Mouse (Mus musculus) kidney, postnatal 0 days (tissue): ENCODE measurements around the gene Gna12. TPM values are rescaled to one million over a fixed set of nuclear protein-coding genes. Genes with fewer than 3 reads are reported as not detected.
A peak's percentile ranks its signal among the peaks of the same experiment; 100 is the strongest.

ENCODE experiments used
- ATAC-seq: fragments of 200-750 bp; cut with Nextera tagmentation; replicated peaks from 2 replicates; pipeline ENCODE4 v1.8.0; 2017; ENCODE audit warnings: low read depth, moderate number of reproducible peaks, moderate TSS enrichment, moderate library complexity; ENCODE audit not compliant: low FRiP score
- DNase-seq: peaks from one replicate; pipeline ENCODE4 v3.0.0-alpha.2; 2016; ENCODE audit warnings: low spot score
- H3K27ac ChIP-seq: fragments of 300-500 bp; sonication (generic); 2 replicates; pipeline ENCODE4 v1.5.1; 2014; ENCODE audit warnings: mild to moderate bottlenecking
- H3K27me3 ChIP-seq: fragments of 300-500 bp; sonication (generic); 2 replicates; pipeline ENCODE4 v1.6.1; 2014; ENCODE audit warnings: low read length, mixed read lengths; ENCODE audit not compliant: insufficient read depth
- H3K36me3 ChIP-seq: fragments of 300-500 bp; sonication (generic); 2 replicates; pipeline ENCODE4 v1.6.1; 2014; ENCODE audit warnings: low read length, mixed read lengths; ENCODE audit not compliant: insufficient read depth
- H3K4me1 ChIP-seq: fragments of 300-500 bp; sonication (generic); replicated peaks from 2 replicates; pipeline ENCODE4 v1.6.1; 2014; ENCODE audit warnings: antibody characterized with exemption, low read length, mixed read lengths; ENCODE audit not compliant: insufficient read depth
- H3K4me2 ChIP-seq: fragments of 300-500 bp; sonication (generic); 2 replicates; pipeline ENCODE4 v1.6.1; 2014; ENCODE audit warnings: mild to moderate bottlenecking, low read length, moderate library complexity, mixed read lengths
- H3K4me3 ChIP-seq: fragments of 300-500 bp; sonication (generic); replicated peaks from 2 replicates; pipeline ENCODE4 v1.5.1; 2014; ENCODE audit warnings: low read depth, low read length
- H3K9ac ChIP-seq: fragments of 300-500 bp; sonication (generic); 2 replicates; pipeline ENCODE4 v1.6.1; 2014; ENCODE audit warnings: low read depth, low read length
- H3K9me3 ChIP-seq: fragments of 300-500 bp; sonication (generic); replicated peaks from 2 replicates; pipeline ENCODE4 v1.6.1; 2016; ENCODE audit warnings: low read length, inconsistent platforms, mixed read lengths
- CTCF ChIP-seq: IDR thresholded peaks from 2 replicates; pipeline ENCODE4 v1.5.1; 2016; ENCODE audit warnings: antibody characterized with exemption, low read depth, mild to moderate bottlenecking, moderate library complexity
- WGBS: fragments of 180-500 bp; shearing (Covaris S2); extraction: QIAGEN DNeasy Blood & Tissue Kit; methylation state at CpG from one replicate; pipeline ENCODE4 v1.1.7; 2014; 5-methylcytosine and 5-hydroxymethylcytosine counted together
- polyA plus RNA-seq: library from polyadenylated mRNA; unstranded; fragments of >200 nt; fragmentation: Nextera tagmentation; extraction: Ambion mirVana; gene quantifications from 2 replicates; pipeline ENCODE4 v1.2.1, GENCODE M21; 2015

Gene Gna12
- polyA plus RNA-seq, 1 experiment from 2014 or later: 48.8 TPM

GRCm38 (mm10) chr5:140768333-140768732 is 61.9 kb downstream of the Gna12 start:
- H3K9me3 ChIP-seq: no peaks in the 10 kb centered on the region
- H3K4me3 ChIP-seq: no peak overlapping the region
- 50% methylated on average over 5 of the region's 5 CpGs for WGBS
- no peak for DNase-seq
- peaks cover 35% of the 10 kb centered on the region for H3K4me1 ChIP-seq
- H3K27ac ChIP-seq: peak overlapping the region; percentile 92
- no peak for TF ChIP-seq CTCF
- H3K4me2 ChIP-seq: 0 out of 2 replicates have a peak overlapping the region, but pooled peaks have one; percentile 26
- 0 out of 2 replicates have a peak, but pooled peaks have one; percentile 12 for ATAC-seq
- no peaks in the 10 kb centered on the region for H3K27me3 ChIP-seq
- H3K9ac ChIP-seq: no peak overlapping the region
- no peaks in the 10 kb centered on the region for H3K36me3 ChIP-seq

GRCm38 (mm10) chr5:140767704-140768141 is 62.5 kb downstream of the Gna12 start:
- ATAC-seq (peak; percentile 82), DNase-seq (peak; percentile 91)
- Histone ChIP-seq H3K4me2 (peak overlapping the region; percentile 26; the same call in 1 of the 2 replicates), H3K4me1 (peaks cover 33% of the 10 kb centered on the region), H3K9me3 (no peaks in the 10 kb centered on the region), H3K27me3 (no peaks in the 10 kb centered on the region), H3K9ac (no peak overlapping the region), H3K4me3 (no peak overlapping the region), H3K27ac (peak overlapping the region; percentile 92), H3K36me3 (no peaks in the 10 kb centered on the region)
- TF ChIP-seq CTCF: no peak
- WGBS: 6% methylated on average over 9 of the region's 9 CpGs

- WGBS: 81% methylated on average over 4 of the region's 4 CpGs
- H3K9ac ChIP-seq: no peak overlapping the region
- H3K9me3 ChIP-seq: no peaks in the 10 kb centered on the region
- DNase-seq: no peak
- no peak overlapping the region for H3K4me2 ChIP-seq
- H3K4me1 ChIP-seq: peaks cover 30% of the 10 kb centered on the region
- H3K36me3 ChIP-seq: 0 out of 2 replicates have a peak, but pooled peaks cover 7% of the 10 kb centered on the region
- no peak for TF ChIP-seq CTCF
- no peak overlapping the region for H3K27ac ChIP-seq
- no peaks in the 10 kb centered on the region for H3K27me3 ChIP-seq
- no peak overlapping the region for H3K4me3 ChIP-seq
- ATAC-seq: no peak
Observed at GRCm38 (mm10) chr5:140766566-140766965, 63.7 kb downstream of the Gna12 start.

GRCm38 (mm10) chr5:140764921-140765613 is 65.2 kb downstream of the Gna12 start:
- no peak for TF ChIP-seq CTCF
- Histone ChIP-seq H3K4me3 (no peak overlapping the region), H3K4me2 (no peak overlapping the region), H3K4me1 (peaks cover 24% of the 10 kb centered on the region), H3K36me3 (peaks cover 18% of the 10 kb centered on the region), H3K9ac (no peak overlapping the region), H3K27ac (peak overlapping the region; percentile 80), H3K9me3 (no peaks in the 10 kb centered on the region), H3K27me3 (no peaks in the 10 kb centered on the region)
- DNase-seq (no peak), ATAC-seq (no peak)
- WGBS: 60% methylated on average over 6 of the region's 6 CpGs

GRCm38 (mm10) chr5:140762540-140762939 is 67.7 kb downstream of the Gna12 start:
- H3K27ac ChIP-seq: no peak overlapping the region
- DNase-seq (no peak), ATAC-seq (no peak)
- no peaks in the 10 kb centered on the region for H3K27me3 ChIP-seq
- no peaks in the 10 kb centered on the region for H3K9me3 ChIP-seq
- H3K9ac ChIP-seq: no peak overlapping the region
- no peak overlapping the region for H3K4me3 ChIP-seq
- peaks cover 29% of the 10 kb centered on the region for H3K36me3 ChIP-seq
- H3K4me1 ChIP-seq: peaks cover 6% of the 10 kb centered on the region
- no peak overlapping the region for H3K4me2 ChIP-seq
- no peak for TF ChIP-seq CTCF
- 78% methylated on average over 4 of the region's 4 CpGs for WGBS

- TF ChIP-seq CTCF: no peak
- H3K9ac ChIP-seq: no peak overlapping the region
- no peaks in the 10 kb centered on the region for H3K27me3 ChIP-seq
Observed at GRCm38 (mm10) chr5:140758864-140759263, 71.4 kb downstream of the Gna12 start.

More at GRCm38 (mm10) chr5:140758864-140759263, 71.4 kb downstream of the Gna12 start:
- peaks cover 33% of the 10 kb centered on the region for H3K36me3 ChIP-seq
- H3K4me3 ChIP-seq: no peak overlapping the region
- H3K4me2 ChIP-seq: no peak overlapping the region
- ATAC-seq: no peak
- 46% methylated on average over 8 of the region's 8 CpGs for WGBS
- no peaks in the 10 kb centered on the region for H3K9me3 ChIP-seq
- peak overlapping the region; percentile 10; the same call in 1 of the 2 replicates for H3K27ac ChIP-seq
- no peak for DNase-seq
- H3K4me1 ChIP-seq: no peaks in the 10 kb centered on the region; the same call in 1 of the 2 replicates
